Comparison of ENCODE assay signal across 9 mouse cellular contexts in genomic region chr11:30289470-30290431, GRCm38 (mm10). TPM values are rescaled to one million over a fixed set of nuclear protein-coding genes. Genes with fewer than 3 reads are reported as not detected.
A peak's percentile ranks its signal among the peaks of the same experiment; 100 is the strongest.
DNase-seq lines count a peak whose midpoint lies in the region; ATAC-seq lines count a peak whose summit lies in the region.
"Had no signal": no experiment of that assay in that cellular context is flagged by ENCODE, and none has a peak within 500 bp of the region (broad histone marks: within the 10 kb centered on the region; RNA-seq: fewer than 3 reads in every experiment).

No protein-coding gene starts in this region.

- no peaks in the 10 kb centered on the region for H3K36me3 ChIP-seq in kidney, embryonic 15.5 days
- H3K36me3 ChIP-seq in embryonic facial prominence, embryonic 10.5 days (replicated peaks): no peaks in the 10 kb centered on the region

- no peak for DNase-seq in kidney, adult 11 months
- peak; percentile 21 for DNase-seq in brain, adult 2 months (ENCODE audit: low read depth, low spot score)
- peak; percentile 60 to 67 for DNase-seq in heart, adult 9 months (ENCODE audit: low spot score in 2 of 2)
- DNase-seq in lung, postnatal 14 days: peak; percentile 64
- no peak for DNase-seq in retina, embryonic 14.5 days (ENCODE audit: low spot score)
- DNase-seq in embryonic facial prominence, embryonic 10.5 days (ENCODE audit: low spot score): no peak

- 74% methylated on average over 7 of the region's 7 CpGs for WGBS in kidney, embryonic 15.5 days
- 53% methylated on average over 7 of the region's 7 CpGs for WGBS in embryonic facial prominence, embryonic 10.5 days

- no peak overlapping the region for H3K9ac ChIP-seq in kidney, embryonic 15.5 days

- H3K27me3 ChIP-seq in kidney, embryonic 15.5 days: no peaks in the 10 kb centered on the region
- no peaks in the 10 kb centered on the region for H3K27me3 ChIP-seq in embryonic facial prominence, embryonic 10.5 days (replicated peaks; ENCODE audit: low read depth, poor library complexity, severe bottlenecking)
- H3K27me3 ChIP-seq: megakaryocyte, embryonic 14.5 days had no signal

- H3K9me3 ChIP-seq in kidney, embryonic 15.5 days (replicated peaks): no peaks in the 10 kb centered on the region
- H3K9me3 ChIP-seq in embryonic facial prominence, embryonic 10.5 days: no peaks in the 10 kb centered on the region
- H3K9me3 ChIP-seq: megakaryocyte, embryonic 14.5 days had no signal

- H3K4me1 ChIP-seq in kidney, embryonic 15.5 days: peaks cover 23% of the 10 kb centered on the region
- peaks cover 3% of the 10 kb centered on the region; the same call in 1 of the 2 replicates for H3K4me1 ChIP-seq in embryonic facial prominence, embryonic 10.5 days

- ATAC-seq in kidney, embryonic 15.5 days (replicated peaks; ENCODE audit: low FRiP score): no peak
- ATAC-seq: forebrain, embryonic 16.5 days had no signal

- H3K4me2 ChIP-seq in kidney, embryonic 15.5 days: no peak overlapping the region

- H3K4me3 ChIP-seq in kidney, embryonic 15.5 days (replicated peaks): no peak overlapping the region
- no peak overlapping the region for H3K4me3 ChIP-seq in embryonic facial prominence, embryonic 10.5 days
- H3K4me3 ChIP-seq: megakaryocyte, embryonic 14.5 days had no signal

- peak overlapping the region; percentile 30; the same call in 1 of the 2 replicates for H3K27ac ChIP-seq in kidney, embryonic 15.5 days
- no peak overlapping the region for H3K27ac ChIP-seq in embryonic facial prominence, embryonic 10.5 days (replicated peaks)

RNA-seq across cellular contexts. Expression of gene Sptbn1, which starts 21.8 kb away (rescaled TPM):
- polyA plus RNA-seq in kidney, embryonic 15.5 days (2015; fragmentation: Nextera tagmentation; extraction: Ambion mirVana): 114 and 119 TPM in 2 replicates
- 64.7 and 66.6 TPM in 2 replicates for polyA plus RNA-seq in embryonic facial prominence, embryonic 10.5 days (2016; fragmentation: Nextera tagmentation; extraction: Ambion mirVana)

Comparison
In these comparisons a context has a peak if more than half of its experiments do, and no peak if none do; other contexts are left out.
1. DNase-seq: peak in brain, adult 2 months (single experiment), heart, adult 9 months (2 of 2) and lung, postnatal 14 days (single experiment); none in kidney, adult 11 months (single experiment), retina, embryonic 14.5 days (single experiment) and embryonic facial prominence, embryonic 10.5 days (single experiment).